Mouse (Mus musculus) spleen, adult 2 months (tissue): Measurements from ENCODE around the gene Dcun1d3. TPM values are rescaled to one million over a fixed set of nuclear protein-coding genes. Genes with fewer than 3 reads are reported as not detected.

Experiments used
- DNase-seq, 2 experiments: peaks; one replicate each; pipeline versions ENCODE4 v3.0.0 to v3.0.0-alpha.2; 2012 to 2021; ENCODE audit warnings: low spot score in 2 of 2, low read depth in 1 of 2
- H3K27ac ChIP-seq: fragments of 200-500 bp; 2 replicates; pipeline ENCODE4 v1.5.1; 2012; ENCODE audit warnings: low read length, inconsistent platforms; ENCODE audit not compliant: insufficient read depth
- H3K27me3 ChIP-seq: fragments of 200-500 bp; 2 replicates; pipeline ENCODE4 v1.6.1; 2012; ENCODE audit warnings: mild to moderate bottlenecking, moderate library complexity, low read length, inconsistent platforms; ENCODE audit not compliant: control insufficient read depth, insufficient read depth
- H3K36me3 ChIP-seq: fragments of 200-500 bp; 2 replicates; pipeline ENCODE4 v1.6.1; 2012; ENCODE audit warnings: mild to moderate bottlenecking, low read length, inconsistent platforms; ENCODE audit not compliant: control insufficient read depth, insufficient read depth
- H3K4me1 ChIP-seq: fragments of 200-500 bp; 2 replicates; pipeline ENCODE4 v1.6.1; 2011; ENCODE audit warnings: inconsistent platforms; ENCODE audit not compliant: control insufficient read depth, insufficient read depth, insufficient read length
- H3K4me3 ChIP-seq: fragments of 200-500 bp; 2 replicates; pipeline ENCODE4 v1.5.1; 2011; ENCODE audit warnings: mild to moderate bottlenecking, inconsistent platforms; ENCODE audit not compliant: insufficient read depth, insufficient read length; ENCODE audit errors: extremely low read depth
- CTCF ChIP-seq: fragments of 200-500 bp; IDR thresholded peaks from 2 replicates; pipeline ENCODE4 v1.5.1; 2011; ENCODE audit warnings: mild to moderate bottlenecking, inconsistent platforms; ENCODE audit not compliant: insufficient read depth, insufficient read length, insufficient replicate concordance; ENCODE audit errors: extremely low read depth
- POLR2A ChIP-seq: fragments of 200-500 bp; IDR thresholded peaks from 2 replicates; pipeline ENCODE4 v1.6.1; 2011; ENCODE audit warnings: low read depth, low read length, inconsistent platforms
- WGBS: fragments of 180-500 bp; shearing (Covaris S2); methylation state at CpG from one replicate; pipeline ENCODE4 v1.1.7; 2018; 5-methylcytosine and 5-hydroxymethylcytosine counted together
- polyA plus RNA-seq: library from polyadenylated mRNA; depleted of rRNA; stranded (reverse); fragments of >200 nt; gene quantifications from 2 replicates; pipeline ENCODE4 v1.2.3, GENCODE M21; 2012

The Dcun1d3 gene
- polyA plus RNA-seq, 1 experiment = 3.1 TPM

GRCm38 (mm10) chr7:119853186-119853585 lies 42.9 kb downstream of the Dcun1d3 start:
- Histone ChIP-seq H3K4me1 (no peaks in the 10 kb centered on the region), H3K36me3 (peaks cover 7% of the 10 kb centered on the region), H3K27ac (no peak overlapping the region), H3K4me3 (no peak overlapping the region), H3K27me3 (no peaks in the 10 kb centered on the region)
- DNase-seq = no peak
- TF ChIP-seq CTCF (no peak), POLR2A (no peak)
- WGBS = 100% methylated on average over 1 of the region's 1 CpGs

- TF ChIP-seq CTCF (no peak), POLR2A (no peak)
- DNase-seq = no peak
- no peak overlapping the region for H3K4me3 ChIP-seq
- H3K27me3 ChIP-seq = no peaks in the 10 kb centered on the region
- no peak overlapping the region for H3K27ac ChIP-seq
- H3K4me1 ChIP-seq = no peaks in the 10 kb centered on the region
- H3K36me3 ChIP-seq = peaks cover 4% of the 10 kb centered on the region
These were observed 43.6 kb downstream of the Dcun1d3 start for GRCm38 (mm10) chr7:119852494-119852893.

GRCm38 (mm10) chr7:119850737-119851136 lies 45.4 kb downstream of the Dcun1d3 start:
- no peak for DNase-seq
- H3K36me3 ChIP-seq = peaks cover 2% of the 10 kb centered on the region; the same call in 1 of the 2 replicates
- 88% methylated on average over 5 of the region's 5 CpGs for WGBS

GRCm38 (mm10) chr7:119849096-119849495 lies 47.0 kb downstream of the Dcun1d3 start:
- 44% methylated on average over 1 of the region's 1 CpGs for WGBS
- DNase-seq = peak in 1 of 2 experiments; percentile 7
- Histone ChIP-seq H3K27me3 (no peaks in the 10 kb centered on the region), H3K27ac (no peak overlapping the region), H3K4me3 (no peak overlapping the region), H3K4me1 (no peaks in the 10 kb centered on the region), H3K36me3 (0 out of 2 replicates have a peak, but pooled peaks cover 2% of the 10 kb centered on the region)
- TF ChIP-seq CTCF (peak; percentile 64; the same call in 1 of the 2 replicates), POLR2A (no peak)

More at GRCm38 (mm10) chr7:119850737-119851136, 45.4 kb downstream of the Dcun1d3 start:
- no peak for TF ChIP-seq CTCF
- TF ChIP-seq POLR2A = no peak
- Histone ChIP-seq H3K27me3 (no peaks in the 10 kb centered on the region), H3K4me1 (no peaks in the 10 kb centered on the region), H3K4me3 (no peak overlapping the region), H3K27ac (no peak overlapping the region)

GRCm38 (mm10) chr7:119847396-119847795 lies 48.7 kb downstream of the Dcun1d3 start:
- TF ChIP-seq CTCF (no peak), POLR2A (no peak)
- WGBS = 94% methylated on average over 2 of the region's 2 CpGs
- H3K27me3 ChIP-seq = no peaks in the 10 kb centered on the region
- DNase-seq = no peak
- no peak overlapping the region for H3K4me3 ChIP-seq
- no peaks in the 10 kb centered on the region for H3K4me1 ChIP-seq
- H3K36me3 ChIP-seq = no peaks in the 10 kb centered on the region
- no peak overlapping the region for H3K27ac ChIP-seq

- no peaks in the 10 kb centered on the region for H3K27me3 ChIP-seq
- 81% methylated on average over 2 of the region's 2 CpGs for WGBS
These were observed 50.6 kb downstream of the Dcun1d3 start for GRCm38 (mm10) chr7:119845541-119845940.

GRCm38 (mm10) chr7:119841820-119842449 lies 54.2 kb downstream of the Dcun1d3 start:
- 90% methylated on average over 4 of the region's 4 CpGs for WGBS
- Histone ChIP-seq H3K27ac (no peak overlapping the region), H3K4me3 (no peak overlapping the region), H3K27me3 (no peaks in the 10 kb centered on the region), H3K4me1 (no peaks in the 10 kb centered on the region), H3K36me3 (no peaks in the 10 kb centered on the region)
- no peak for DNase-seq
- no peak for TF ChIP-seq POLR2A
- no peak for TF ChIP-seq CTCF

More at GRCm38 (mm10) chr7:119845541-119845940, 50.6 kb downstream of the Dcun1d3 start:
- Histone ChIP-seq H3K27ac (no peak overlapping the region), H3K36me3 (no peaks in the 10 kb centered on the region), H3K4me1 (no peaks in the 10 kb centered on the region), H3K4me3 (no peak overlapping the region)
- no peak for TF ChIP-seq CTCF
- no peak for TF ChIP-seq POLR2A
- DNase-seq = no peak
